11 mouse cellular contexts compared by ENCODE assay signal in the genomic region with DNA sequence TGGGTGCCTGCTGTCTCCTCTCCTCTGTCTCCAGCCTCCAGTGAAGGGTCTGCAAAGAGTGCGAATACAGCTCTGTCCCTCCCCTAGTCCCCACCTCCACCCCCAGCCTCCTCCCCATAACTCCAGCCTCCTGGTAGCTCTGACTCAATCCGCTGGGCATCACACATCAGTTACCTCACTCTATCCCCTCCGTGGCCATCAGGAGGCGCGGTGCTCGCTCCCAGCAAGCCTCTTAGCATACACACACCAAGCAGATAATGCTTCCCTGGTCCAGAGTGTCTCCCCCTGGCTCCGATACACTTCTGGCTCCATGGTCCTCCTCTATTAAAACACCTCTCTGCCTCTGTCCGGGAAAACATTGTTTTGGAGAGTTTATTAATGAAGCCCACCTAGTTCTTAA. TPM values are rescaled to one million over a fixed set of nuclear protein-coding genes. Genes with fewer than 3 reads are reported as not detected.
DNase-seq lines count a peak whose midpoint lies in the region; ATAC-seq and TF ChIP-seq lines count a peak whose summit lies in the region.
"Had no signal": no experiment of that assay in that cellular context is flagged by ENCODE, and none has a peak within 500 bp of the region (broad histone marks: within the 10 kb centered on the region; RNA-seq: fewer than 3 reads in every experiment).

No protein-coding gene starts in this region.

- TF ChIP-seq POLR2A in embryonic fibroblast, embryonic 13.5 days (IDR thresholded peaks at IDR 0.05; ENCODE audit: low read depth, low read length): no peak

- ATAC-seq in frontal cortex, adult (ENCODE audit: low TSS enrichment): no peak; the same call in 1 of the 2 replicates

- peak; percentile 57 for DNase-seq in adrenal gland, postnatal 14 days
- DNase-seq in adrenal gland, adult 2 months: no peak
- no peak for DNase-seq in layer of hippocampus, adult 2 months (ENCODE audit: low spot score in 2 of 2)
- DNase-seq in layer of hippocampus, adult 9-11 months: no peak
- DNase-seq in Muller cell, postnatal 12 days (ENCODE audit: inconsistent ontology term): peak; percentile 53
- no peak for DNase-seq in adipocyte (ENCODE audit: low spot score)
- DNase-seq: liver had no signal

- H3K4me1 ChIP-seq in embryonic fibroblast, embryonic 13.5 days (ENCODE audit: control insufficient read depth, insufficient read depth, low read length): no peaks in the 10 kb centered on the region

- TF ChIP-seq CTCF in layer of hippocampus, adult 2 months (conservative IDR thresholded peaks at IDR 0.05): peak; percentile 47
- peak; percentile 58; the same call in 1 of the 2 replicates for TF ChIP-seq CTCF in embryonic fibroblast, embryonic 13.5 days (IDR thresholded peaks at IDR 0.05; ENCODE audit: borderline replicate concordance, insufficient read depth, low read length)

- no peak overlapping the region for H3K4me3 ChIP-seq in layer of hippocampus, adult 2 months
- no peak overlapping the region for H3K4me3 ChIP-seq in embryonic fibroblast, embryonic 13.5 days (ENCODE audit: insufficient read depth, low read length)

- no peak overlapping the region for H3K27ac ChIP-seq in layer of hippocampus, adult 2 months
- no peak overlapping the region for H3K27ac ChIP-seq in embryonic fibroblast, embryonic 13.5 days (ENCODE audit: insufficient read depth, low read length)

RNA-seq across cellular contexts. Expression of a gene that starts 17.5 kb away (rescaled TPM):
- 14.4 and 14.9 TPM in 2 replicates for total RNA-seq in adrenal gland, postnatal 14 days (2021)
- total RNA-seq in adrenal gland, adult 2 months (2021): 10 to 100 TPM; 12.2 to 17.1 TPM
- 23.4 and 25.0 TPM in 2 replicates for polyA plus RNA-seq in adrenal gland, adult 2 months (2012; rRNA removed)
- 1 to 10 TPM; 6.3 to 7.8 TPM for total RNA-seq in layer of hippocampus, adult 2 months (2021)
- polyA plus RNA-seq in embryonic fibroblast, embryonic 13.5 days (2011; ENCODE audit: insufficient read length, low read depth, missing spikeins): 0.09 and 0.37 TPM in 2 replicates
- total RNA-seq: hematopoietic stem cell, adult 5-6 weeks; monocyte, adult 5-6 weeks had no signal

RNA-seq across cellular contexts. Expression of a gene that starts 45.3 kb away (rescaled TPM):
- total RNA-seq in adrenal gland, postnatal 14 days (2021): 8.3 and 10.7 TPM in 2 replicates
- total RNA-seq in adrenal gland, adult 2 months (2021): 10 to 100 TPM; 20.7 to 81.0 TPM
- polyA plus RNA-seq in adrenal gland, adult 2 months (2012; rRNA removed): 16.2 and 16.3 TPM in 2 replicates
- total RNA-seq in layer of hippocampus, adult 2 months (2021): 1 to 10 TPM; 6.0 to 7.4 TPM
- polyA plus RNA-seq in embryonic fibroblast, embryonic 13.5 days (2011; ENCODE audit: insufficient read length, low read depth, missing spikeins): 20.8 and 39.6 TPM in 2 replicates
- total RNA-seq: monocyte, adult 5-6 weeks had no signal

RNA-seq across cellular contexts. Expression of a gene that starts 58.8 kb away (rescaled TPM):
- 0.07 and 0.38 TPM in 2 replicates for total RNA-seq in adrenal gland, postnatal 14 days (2021)
- not detected for total RNA-seq in adrenal gland, adult 2 months (2021)
- 0.06 and 0.07 TPM in 2 replicates for polyA plus RNA-seq in adrenal gland, adult 2 months (2012; rRNA removed)
- total RNA-seq in layer of hippocampus, adult 2 months (2021): 100 to 1,000 TPM; 108 to 110 TPM
- polyA plus RNA-seq in embryonic fibroblast, embryonic 13.5 days (2011; ENCODE audit: insufficient read length, low read depth, missing spikeins): 0.11 TPM in 1 of 2 replicates, not detected in the other
- total RNA-seq: hematopoietic stem cell, adult 5-6 weeks; monocyte, adult 5-6 weeks had no signal

Comparison
In these comparisons a context has a peak if more than half of its experiments do, and no peak if none do; other contexts are left out.
1. DNase-seq: peak in adrenal gland, postnatal 14 days (single experiment) and Muller cell, postnatal 12 days (single experiment); none in adrenal gland, adult 2 months (single experiment), layer of hippocampus, adult 2 months (0 of 2), layer of hippocampus, adult 9-11 months (single experiment) and adipocyte (single experiment).
2. RNA of a gene that starts 58.8 kb away (total RNA-seq): 108 to 110 TPM in layer of hippocampus, adult 2 months; 0.07 to 0.38 TPM in adrenal gland, postnatal 14 days and not detected in adrenal gland, adult 2 months; every median in the first group is over 10 times any median in the second.